Mouse (Mus musculus) inflammation-experienced regulatory T-cells, adult 6 months (primary cell): ENCODE data around the gene Pja2. TPM values are rescaled to one million over a fixed set of nuclear protein-coding genes. Genes with fewer than 3 reads are reported as not detected.
"Not testable (repeated sequence)": the region's sequence is repeated elsewhere in the genome, so short reads cannot be mapped to it uniquely, and the experiment has no call there.

Experiments used
- ATAC-seq: one replicate; pipeline ENCODE4 v1.8.0; 2017
- polyA plus RNA-seq, 3 experiments: library from polyadenylated mRNA; unstranded; fragments of 100-300 nt; shearing (Covaris generic); gene quantifications; one replicate each; pipeline ENCODE4 v1.2.1; 2017

Gene Pja2
- polyA plus RNA-seq: 10 to 100 TPM; 17.5 to 40.4 (median 34.4) TPM

- peak; percentile 91 for ATAC-seq
Observed at GRCm38 (mm10) chr17:64331898-64332769, at the start of gene Pja2. Gene Pja2 (minus strand): TSS chr17:64331916.

DNA sequence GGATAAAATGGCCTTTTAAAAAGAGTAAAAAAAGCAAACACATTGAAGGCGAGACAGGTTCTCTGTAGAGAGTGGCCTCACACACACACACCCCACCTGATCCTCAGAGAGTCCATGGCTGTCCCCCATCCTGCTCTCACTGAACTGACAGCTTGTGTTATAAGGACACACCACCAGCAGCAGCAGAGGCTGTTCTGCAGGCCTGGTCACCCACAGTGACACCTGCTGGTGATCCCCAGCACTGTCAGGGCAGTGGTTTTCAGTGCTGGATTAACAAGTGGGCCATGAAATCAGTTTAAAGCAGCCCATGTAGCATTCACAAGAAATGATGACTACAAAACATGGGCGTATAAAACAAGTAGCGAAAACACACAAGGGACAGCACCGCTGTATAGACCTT lies 43.6 kb upstream of the Pja2 start:
- ATAC-seq: peak; percentile 92

GRCm38 (mm10) chr17:64363694-64364093 lies 32.0 kb upstream of the Pja2 start:
- ATAC-seq: no peak

DNA sequence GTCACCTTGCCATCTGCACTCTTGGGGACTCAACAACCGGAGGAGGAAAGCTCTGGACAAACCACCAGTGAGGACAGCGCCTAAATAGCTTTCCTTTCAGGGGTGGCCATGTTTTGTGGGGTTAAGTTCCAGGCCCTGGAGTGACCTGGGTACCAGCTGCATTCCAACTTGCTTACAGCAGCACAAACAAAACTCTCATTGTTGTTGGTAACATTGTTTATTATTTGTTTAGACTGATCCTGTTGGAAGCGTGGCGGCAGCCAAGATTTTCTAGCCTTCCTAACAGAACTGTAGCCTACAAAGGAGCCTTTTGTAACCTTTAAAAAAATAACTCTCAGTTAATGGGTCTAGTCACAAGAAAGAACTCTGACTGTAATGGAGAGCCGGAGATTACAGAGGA lies 30.9 kb upstream of the Pja2 start:
- ATAC-seq: no peak

DNA sequence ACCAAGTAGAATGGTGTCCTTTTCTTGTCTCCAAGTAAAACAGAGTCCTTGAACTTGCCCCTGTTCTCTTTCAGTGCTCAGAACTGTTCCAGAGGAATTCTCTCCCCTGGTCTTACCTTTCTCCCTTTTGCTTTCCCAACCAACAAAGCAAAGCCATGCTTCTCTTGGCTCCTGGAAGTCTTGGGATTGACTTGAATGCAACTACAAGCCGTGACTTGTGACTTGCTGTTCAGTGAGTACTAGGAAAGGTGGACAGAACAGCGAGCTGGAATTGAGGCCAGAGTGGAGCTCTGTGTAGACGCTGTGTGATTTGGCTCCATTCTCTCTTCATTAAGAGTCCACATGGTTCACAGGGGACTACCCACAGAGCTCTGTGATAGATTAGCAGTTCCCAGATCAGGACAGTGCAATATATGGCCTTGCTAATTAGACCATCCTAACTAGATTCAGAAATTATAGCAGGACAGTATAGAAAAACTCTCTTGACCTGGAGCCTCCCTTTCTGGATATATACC lies 30.3 kb upstream of the Pja2 start:
- no peak for ATAC-seq

DNA sequence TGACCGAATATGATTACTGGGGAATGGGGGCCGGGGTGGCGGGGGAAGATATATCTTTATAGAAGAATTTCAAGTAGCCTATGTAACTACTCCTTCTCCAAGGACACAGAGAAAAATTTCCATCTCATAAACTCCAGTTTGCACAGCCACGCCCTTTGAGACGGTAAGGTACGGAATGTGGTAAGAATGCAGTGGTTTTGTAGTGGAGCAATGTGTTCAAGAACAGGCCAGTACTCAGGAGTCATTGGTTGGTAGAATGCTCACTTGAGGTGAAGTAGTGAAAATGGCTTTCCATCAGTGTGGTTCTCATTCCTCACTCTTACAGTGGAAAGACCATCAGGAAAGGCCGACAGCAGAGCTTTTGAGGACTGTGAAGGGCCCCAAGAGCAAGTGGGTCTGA lies 22.2 kb upstream of the Pja2 start:
- no peak for ATAC-seq

- no peak for ATAC-seq
Observed at GRCm38 (mm10) chr17:64346135-64346534, 14.4 kb upstream of the Pja2 start.

DNA sequence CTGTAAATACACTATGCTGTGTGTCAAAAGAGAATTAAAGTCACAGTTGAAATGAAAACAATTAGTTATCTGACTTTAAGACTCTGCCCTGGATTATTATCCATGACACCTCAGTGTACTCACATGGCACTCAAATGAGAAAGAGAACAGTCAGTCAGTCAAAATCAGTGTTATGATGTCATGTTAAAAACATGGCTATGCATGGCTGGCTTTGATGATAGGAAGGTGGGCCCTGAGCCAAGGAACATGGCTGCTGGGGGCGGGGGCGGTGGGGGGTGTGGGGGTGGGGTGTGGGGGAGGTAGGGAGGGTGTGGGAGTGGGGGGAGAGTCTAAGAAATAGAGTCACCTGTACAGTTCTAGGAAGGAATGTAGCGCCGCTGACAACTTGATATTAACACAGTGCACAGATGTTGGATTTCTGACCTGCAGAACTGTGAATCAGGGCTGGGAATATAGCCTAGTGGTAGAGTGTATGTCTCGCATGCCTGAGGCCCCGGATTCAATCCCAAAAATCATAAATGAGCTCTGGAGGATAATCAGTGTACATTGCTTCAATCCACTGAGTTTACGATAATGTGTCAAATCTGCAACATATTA lies 13.0 kb upstream of the Pja2 start:
- ATAC-seq: no peak

- peak; percentile 64 for ATAC-seq
Observed at GRCm38 (mm10) chr17:64341698-64342097, 10.0 kb upstream of the Pja2 start.

GRCm38 (mm10) chr17:64339752-64340151 lies 8.0 kb upstream of the Pja2 start:
- ATAC-seq: no peak

- ATAC-seq: no peak
Observed at GRCm38 (mm10) chr17:64337220-64337619, 5.5 kb upstream of the Pja2 start.

- no peak for ATAC-seq
Observed at GRCm38 (mm10) chr17:64333956-64334355, 2.2 kb upstream of the Pja2 start.

DNA sequence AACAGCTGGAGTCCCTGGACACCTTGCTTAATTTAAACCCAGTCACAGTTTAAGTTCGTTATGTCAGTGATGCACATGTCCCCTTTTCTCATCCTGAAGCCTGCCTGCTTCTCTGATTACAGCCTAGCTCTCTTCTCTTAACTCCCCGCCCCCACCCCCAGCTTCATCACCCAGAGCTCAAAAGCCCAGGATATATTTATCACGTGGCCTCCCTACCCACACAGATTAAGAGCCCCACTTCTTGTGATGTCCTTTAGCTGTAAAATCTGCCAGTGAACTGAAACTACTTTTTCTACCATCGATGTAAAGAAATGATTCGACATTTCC lies 1.0 kb upstream of the Pja2 start:
- peak; percentile 11 for ATAC-seq

DNA sequence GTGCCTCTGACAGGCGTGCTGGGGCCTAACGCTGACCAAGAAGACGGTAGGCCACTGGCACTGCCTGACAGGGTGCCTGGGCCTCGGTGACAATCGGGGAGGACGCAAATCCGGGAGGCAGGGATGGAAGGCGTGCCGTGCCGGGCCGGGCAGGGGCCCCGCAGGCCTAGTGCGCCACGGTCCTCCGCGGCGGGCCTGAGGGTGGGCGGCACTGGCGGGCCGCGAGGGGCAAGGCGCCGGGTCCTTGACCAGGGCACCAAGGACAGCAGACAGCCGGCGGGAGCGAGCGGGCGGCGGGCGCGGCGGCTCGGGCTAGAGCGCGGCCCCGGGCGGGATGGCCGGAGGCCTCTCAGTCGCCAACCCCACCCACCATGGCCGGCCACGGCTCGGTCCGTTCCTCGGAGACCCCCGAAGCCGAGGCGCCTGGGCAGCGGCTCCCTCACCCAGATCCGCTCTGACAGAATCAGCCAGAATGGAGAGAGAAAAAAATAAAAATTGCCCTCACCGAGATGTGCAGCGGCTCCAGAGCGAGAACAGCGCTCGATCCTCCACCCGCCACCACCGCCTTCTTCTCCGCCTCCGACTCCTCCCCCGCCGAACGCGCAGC lies 322 bp downstream of the Pja2 start:
- ATAC-seq: peak; percentile 0

- ATAC-seq: no peak
Observed at GRCm38 (mm10) chr17:64330885-64331284, 831 bp downstream of the Pja2 start.

DNA sequence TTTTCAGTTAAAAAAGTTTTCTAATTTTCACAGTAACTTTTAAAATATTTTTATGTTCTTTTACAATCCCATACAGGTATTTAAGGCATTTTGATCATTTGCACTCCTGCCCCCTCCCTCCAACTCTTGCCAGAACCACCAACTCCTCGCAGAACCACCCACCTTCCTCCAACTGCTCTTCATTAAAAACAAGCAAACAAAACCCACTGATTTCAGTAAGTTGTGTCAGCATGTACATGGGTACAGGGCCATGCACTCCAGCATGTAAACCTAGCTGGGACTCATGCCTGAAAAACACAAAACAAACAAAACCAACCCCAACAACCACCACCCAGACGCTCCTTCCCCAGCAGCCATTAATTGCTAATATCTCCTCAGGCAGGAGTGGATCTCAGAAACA lies 7.2 kb downstream of the Pja2 start:
- no peak for ATAC-seq

- ATAC-seq: no peak
Observed at GRCm38 (mm10) chr17:64315428-64315827, 16.3 kb downstream of the Pja2 start.

DNA sequence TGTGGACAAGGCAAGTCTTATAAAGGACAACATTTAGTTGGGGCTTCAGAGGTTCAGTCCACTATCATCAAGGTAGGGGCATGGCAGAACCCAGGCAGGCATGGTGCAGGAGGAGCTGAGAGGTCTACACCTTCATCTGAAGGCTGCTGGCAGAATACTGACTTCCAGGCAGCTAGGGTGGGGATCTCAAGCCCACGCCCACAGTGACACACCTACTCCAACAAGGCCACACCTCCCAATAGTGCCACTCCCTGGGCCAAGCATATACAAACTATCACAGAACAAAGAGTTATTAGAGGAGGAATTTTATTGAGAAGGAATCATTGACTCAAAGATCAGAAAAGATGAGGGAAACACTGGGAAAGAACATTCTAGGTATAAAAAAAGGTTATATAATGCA lies 17.2 kb downstream of the Pja2 start:
- not testable (repeated sequence) for ATAC-seq

DNA sequence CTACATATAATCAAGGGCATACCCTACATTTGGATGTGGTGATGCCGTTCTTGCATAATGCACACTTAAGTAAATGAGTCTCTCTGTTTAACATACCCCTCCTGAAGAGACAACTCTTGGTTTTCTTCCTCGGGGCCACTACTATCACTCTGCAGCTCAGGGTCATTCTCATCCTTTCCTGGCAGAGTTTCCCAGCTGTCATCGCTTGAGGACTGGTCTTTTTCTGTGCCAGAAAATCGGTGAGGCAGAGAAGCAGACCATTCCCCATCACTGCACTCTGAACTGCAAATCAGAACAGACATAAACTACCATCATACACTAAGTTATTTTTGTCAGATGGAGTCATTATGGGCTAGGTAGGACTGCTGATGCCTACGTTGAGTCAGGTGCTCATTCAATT lies 34.1 kb downstream of the Pja2 start:
- ATAC-seq: no peak

DNA sequence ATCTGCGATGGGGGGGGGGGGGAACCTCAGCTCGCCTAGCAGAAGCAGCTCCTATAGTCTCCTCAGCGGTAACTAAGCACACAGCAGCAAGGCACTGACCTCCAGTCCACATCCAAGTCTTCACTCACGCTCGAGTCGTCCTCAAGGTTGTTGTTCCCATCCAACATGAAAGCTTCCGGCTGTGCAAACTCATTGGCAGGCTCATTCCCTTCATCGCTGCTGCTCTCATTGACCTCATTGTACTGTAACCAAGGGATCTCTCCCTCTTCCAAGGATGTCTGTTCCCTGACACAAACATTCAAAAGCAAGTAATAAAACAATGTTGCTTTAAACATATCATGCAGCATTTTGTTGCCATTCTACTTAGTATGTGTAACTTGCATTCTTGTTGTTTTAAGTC lies 39.0 kb downstream of the Pja2 start:
- ATAC-seq: no peak

GRCm38 (mm10) chr17:64289684-64290083 lies 42.0 kb downstream of the Pja2 start:
- ATAC-seq: no peak

GRCm38 (mm10) chr17:64288000-64288399 lies 43.7 kb downstream of the Pja2 start:
- no peak for ATAC-seq

DNA sequence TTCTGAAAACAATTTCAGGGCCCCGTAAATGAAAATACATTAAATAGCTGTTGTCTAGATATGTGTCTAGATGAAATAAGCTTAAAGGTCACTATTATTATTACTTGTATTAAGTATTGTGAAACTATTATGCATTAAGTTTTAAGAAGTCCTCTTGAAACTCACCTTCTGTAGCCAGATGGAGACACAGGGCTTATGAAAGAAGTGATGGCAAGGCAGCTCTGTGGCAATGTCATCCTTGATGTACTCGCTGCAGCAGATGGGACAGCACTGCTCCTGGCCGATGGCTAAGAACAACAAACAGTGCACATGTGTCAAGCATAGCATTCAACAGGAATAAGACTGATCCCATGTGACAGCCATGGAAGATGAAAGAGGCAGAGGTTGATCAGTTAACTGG lies 44.9 kb downstream of the Pja2 start:
- no peak for ATAC-seq

GRCm38 (mm10) chr17:64281368-64281767 lies 50.3 kb downstream of the Pja2 start:
- not testable (repeated sequence) for ATAC-seq
